ENCODE assay signal across 8 mouse cellular contexts in the genomic region with DNA sequence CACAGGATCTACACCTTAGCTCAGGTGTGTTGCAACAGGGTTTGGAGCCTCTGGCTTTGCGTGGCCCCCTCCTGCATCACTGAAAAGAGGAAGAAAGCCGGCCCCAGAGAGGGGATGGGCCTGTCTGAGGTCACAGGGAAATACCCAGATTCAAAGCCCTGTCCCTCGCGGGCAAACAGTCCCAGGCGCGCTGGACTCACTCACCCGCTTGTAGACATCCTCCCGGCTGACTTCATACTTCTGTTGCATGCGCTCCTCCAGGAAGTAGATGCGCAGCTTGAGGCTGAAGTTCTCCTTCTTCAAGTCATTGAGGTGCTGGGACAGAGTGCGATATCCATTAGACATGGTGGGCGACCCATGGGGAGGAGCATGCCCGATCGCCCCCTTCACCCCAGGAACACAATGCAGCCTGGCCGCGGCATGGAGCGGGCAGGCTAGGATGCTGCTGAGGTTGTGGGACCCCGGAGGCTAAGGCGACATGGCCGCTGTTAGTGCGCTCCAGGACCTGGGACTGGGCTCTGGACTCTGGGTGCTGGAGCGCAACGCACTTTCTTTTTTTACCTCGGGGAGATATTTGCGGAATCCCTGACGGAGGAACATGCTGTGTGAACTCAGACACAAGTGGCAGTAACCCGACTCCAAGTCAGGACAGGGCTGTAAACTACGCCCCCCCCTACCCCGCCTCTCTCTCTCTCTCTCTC.
DNase-seq lines count a peak whose midpoint lies in the region; ATAC-seq lines count a peak whose summit lies in the region.

No protein-coding gene starts in this region.

- peak overlapping the region; percentile 49 for H3K9ac ChIP-seq in intestine, embryonic 14.5 days (ENCODE audit: low read length)
- no peak overlapping the region for H3K9ac ChIP-seq in liver, embryonic 16.5 days (ENCODE audit: low read depth, low read length)
- H3K9ac ChIP-seq in neural tube, embryonic 12.5 days: peak overlapping the region; percentile 40; the same call in 1 of the 2 replicates

- intact Hi-C loops in gastrocnemius, postnatal 36 days (cut with DNase I): no loop called here
- intact Hi-C loops in left cerebral cortex, postnatal 4 days (cut with DNase I): no loop called here

- H3K27ac ChIP-seq in intestine, embryonic 14.5 days (ENCODE audit: low read depth): no peak overlapping the region
- H3K27ac ChIP-seq in liver, embryonic 16.5 days (ENCODE audit: low read length): no peak overlapping the region
- H3K27ac ChIP-seq in neural tube, embryonic 12.5 days: no peak overlapping the region

- no peaks in the 10 kb centered on the region for H3K36me3 ChIP-seq in intestine, embryonic 14.5 days (ENCODE audit: control insufficient read depth, insufficient read depth, low read length)
- H3K36me3 ChIP-seq in liver, embryonic 16.5 days (ENCODE audit: control insufficient read depth, insufficient read depth): no peaks in the 10 kb centered on the region
- H3K36me3 ChIP-seq in neural tube, embryonic 12.5 days: no peaks in the 10 kb centered on the region

- H3K4me1 ChIP-seq in intestine, embryonic 14.5 days (replicated peaks; ENCODE audit: control insufficient read depth, insufficient read depth, low read length): peaks cover 5% of the 10 kb centered on the region
- H3K4me1 ChIP-seq in liver, embryonic 16.5 days (ENCODE audit: control insufficient read depth, low read depth, low read length): no peaks in the 10 kb centered on the region; the same call in 1 of the 2 replicates
- peaks cover 16% of the 10 kb centered on the region for H3K4me1 ChIP-seq in neural tube, embryonic 12.5 days

- H3K9me3 ChIP-seq in intestine, embryonic 14.5 days (ENCODE audit: control insufficient read depth, low read length): no peaks in the 10 kb centered on the region
- H3K9me3 ChIP-seq in liver, embryonic 16.5 days (replicated peaks; ENCODE audit: control insufficient read depth, low read length): no peaks in the 10 kb centered on the region
- no peaks in the 10 kb centered on the region for H3K9me3 ChIP-seq in neural tube, embryonic 12.5 days

- peak; percentile 60 for ATAC-seq in intestine, embryonic 14.5 days (replicated peaks; ENCODE audit: low FRiP score, low TSS enrichment, low read depth)
- peak; percentile 43; the same call in 1 of the 2 replicates for ATAC-seq in liver, embryonic 16.5 days (ENCODE audit: low read depth)
- ATAC-seq in neural tube, embryonic 12.5 days (ENCODE audit: low FRiP score, low read depth): peak; percentile 57

- WGBS in intestine, embryonic 14.5 days: 2% methylated on average over 29 of the region's 29 CpGs
- 1% methylated on average over 29 of the region's 29 CpGs for WGBS in liver, embryonic 16.5 days (ENCODE audit: insufficient replicate concordance)
- under 1% methylated on average over 27 of the region's 29 CpGs for WGBS in neural tube, embryonic 12.5 days

- DNase-seq in urinary bladder, adult 2 months (ENCODE audit: low spot score): peak; percentile 26
- no peak for DNase-seq in urinary bladder, postnatal 36 days (ENCODE audit: low spot score in 2 of 2)
- peak; percentile 36 to 51 for DNase-seq in gastrocnemius, postnatal 36 days
- DNase-seq in intestine, embryonic 14.5 days (ENCODE audit: low spot score): peak; percentile 77
- no peak for DNase-seq in left cerebral cortex, postnatal 4 days
- DNase-seq in cerebellum, adult 8-10 months: no peak

- peak overlapping the region; percentile 72 for H3K4me2 ChIP-seq in intestine, embryonic 14.5 days (ENCODE audit: low read length)
- H3K4me2 ChIP-seq in liver, embryonic 16.5 days (ENCODE audit: low read depth, low read length): peak overlapping the region; percentile 56
- H3K4me2 ChIP-seq in neural tube, embryonic 12.5 days (replicated peaks): peak overlapping the region; percentile 85

- peaks cover 16% of the 10 kb centered on the region; the same call in 1 of the 2 replicates for H3K27me3 ChIP-seq in intestine, embryonic 14.5 days (replicated peaks; ENCODE audit: control insufficient read depth, insufficient read depth, low read length)
- H3K27me3 ChIP-seq in liver, embryonic 16.5 days (ENCODE audit: control insufficient read depth, insufficient read depth, low read depth, low read length): peaks cover 10% of the 10 kb centered on the region
- H3K27me3 ChIP-seq in neural tube, embryonic 12.5 days (replicated peaks): 0 out of 2 replicates have a peak, but pooled peaks cover 6% of the 10 kb centered on the region

- peak overlapping the region; percentile 48 for H3K4me3 ChIP-seq in intestine, embryonic 14.5 days (ENCODE audit: low read depth, low read length)
- peak overlapping the region; percentile 50 for H3K4me3 ChIP-seq in liver, embryonic 16.5 days (ENCODE audit: low read depth, low read length)
- peak overlapping the region; percentile 38 for H3K4me3 ChIP-seq in neural tube, embryonic 12.5 days

Comparison
In these comparisons a context has a peak if more than half of its experiments do, and no peak if none do; other contexts are left out.
1. DNase-seq: peak in urinary bladder, adult 2 months (single experiment), gastrocnemius, postnatal 36 days (2 of 2) and intestine, embryonic 14.5 days (single experiment); none in urinary bladder, postnatal 36 days (0 of 2), left cerebral cortex, postnatal 4 days (single experiment) and cerebellum, adult 8-10 months (single experiment).
2. Peak in every context shown above with its lines, with median percentiles within 50 percentile points of each other: ATAC-seq, H3K4me2 ChIP-seq and H3K4me3 ChIP-seq.